Mouse (Mus musculus): ENCODE results near the gene Fance.

Gene Fance

DNA sequence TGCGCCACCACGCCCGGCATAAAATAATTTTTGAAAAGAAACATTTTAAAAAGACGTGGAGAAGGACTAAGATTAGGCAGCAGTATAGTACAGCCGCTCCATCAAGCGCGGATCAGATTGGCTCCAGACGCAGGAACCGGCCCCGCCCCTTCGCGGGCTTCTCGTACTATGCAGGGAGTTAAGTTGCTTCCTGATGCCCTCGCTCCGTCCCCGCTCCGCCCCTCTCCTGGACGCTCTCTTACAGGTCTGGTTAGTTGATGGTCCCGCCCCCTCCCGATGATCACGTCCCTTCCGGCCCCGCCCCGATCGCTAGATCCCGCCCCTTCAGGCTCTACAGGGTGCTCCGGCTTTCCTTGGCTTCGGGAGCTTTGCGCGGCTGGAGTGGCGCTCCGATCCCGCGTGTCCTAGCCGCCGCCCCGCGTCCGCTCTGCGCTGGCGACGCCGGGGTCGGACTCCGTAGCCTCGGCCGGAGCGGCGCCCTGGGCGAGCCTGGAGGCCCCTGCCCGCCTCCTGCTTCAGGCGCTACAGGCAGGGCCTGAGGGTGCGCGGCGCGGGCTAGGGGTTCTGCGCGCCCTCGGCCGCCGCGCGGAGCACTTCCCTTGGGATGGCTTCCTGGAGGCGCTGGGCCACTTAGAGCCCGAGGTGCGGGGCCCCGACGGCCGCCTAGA is at the start of gene Fance:
Fance (plus strand) TSS at position 308 of the 668 bp plus-strand sequence.
- DNase-seq (ENCODE audit: low spot score in 2 of 2) = peak; percentile 88 to 92

DNA sequence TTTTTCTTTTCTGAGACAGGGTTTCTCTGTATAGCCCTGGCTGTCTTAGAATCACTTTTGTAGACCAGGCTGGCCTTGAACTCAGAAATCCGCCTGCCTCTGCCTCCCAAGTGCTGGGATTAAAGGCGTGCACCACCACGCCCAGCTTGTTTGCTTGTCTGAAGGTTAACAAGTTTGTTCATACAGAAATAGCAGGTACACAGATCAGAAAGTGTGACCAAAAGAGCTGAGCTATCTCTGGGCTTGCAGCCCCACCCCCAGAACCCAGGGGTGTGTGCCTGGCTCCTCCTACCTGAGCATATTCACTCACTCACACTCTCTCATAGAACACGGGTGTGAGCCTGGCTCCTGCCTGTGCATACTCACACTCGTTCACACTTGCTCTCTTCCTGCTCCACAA is 46.1 kb upstream of the Fance start:
- DNase-seq (ENCODE audit: low spot score in 2 of 2) = no peak

- DNase-seq (ENCODE audit: low spot score in 2 of 2) = no peak
Measured at GRCm38 (mm10) chr17:28270165-28270564, 43.2 kb upstream of the Fance start.

DNA sequence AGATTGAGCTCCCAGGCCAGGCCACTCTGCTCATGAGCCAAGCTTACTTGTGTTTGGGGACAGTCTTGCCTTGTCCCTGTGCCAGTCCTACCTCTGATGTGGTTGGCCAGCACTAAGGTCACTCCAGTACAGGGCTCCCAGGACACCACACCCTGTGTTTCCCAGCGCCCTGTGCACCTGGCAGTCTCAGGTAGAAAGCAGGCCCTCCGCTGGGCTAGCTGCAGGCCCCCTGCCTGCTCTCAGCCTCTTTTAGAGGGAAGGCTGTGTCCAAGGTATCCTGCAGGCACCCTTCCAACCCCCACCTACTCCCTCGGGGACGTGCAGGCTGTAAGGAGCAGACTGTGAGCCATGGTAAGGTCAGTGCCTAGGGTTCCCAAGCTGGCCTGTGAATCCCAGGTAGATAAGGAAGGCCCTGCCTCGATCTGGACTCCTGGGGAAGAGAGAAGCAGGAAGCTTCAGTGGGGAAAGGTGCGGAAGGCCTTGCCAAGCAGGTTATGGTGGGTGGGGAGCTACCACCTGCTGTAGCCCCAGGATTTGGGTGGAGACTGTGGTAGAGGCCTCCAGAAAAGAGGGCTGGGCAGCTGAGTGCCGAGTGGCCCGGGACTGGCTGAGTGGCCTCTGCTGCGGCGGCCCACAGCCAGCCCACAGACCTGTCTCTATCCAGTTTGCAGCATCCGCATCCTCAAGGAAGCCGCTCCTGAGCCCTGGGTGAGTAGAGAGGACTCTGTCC is 41.6 kb upstream of the Fance start:
- DNase-seq (ENCODE audit: low spot score in 2 of 2) = no peak

- no peak for DNase-seq (ENCODE audit: low spot score in 2 of 2)
Measured at GRCm38 (mm10) chr17:28272281-28272680, 41.0 kb upstream of the Fance start.

DNA sequence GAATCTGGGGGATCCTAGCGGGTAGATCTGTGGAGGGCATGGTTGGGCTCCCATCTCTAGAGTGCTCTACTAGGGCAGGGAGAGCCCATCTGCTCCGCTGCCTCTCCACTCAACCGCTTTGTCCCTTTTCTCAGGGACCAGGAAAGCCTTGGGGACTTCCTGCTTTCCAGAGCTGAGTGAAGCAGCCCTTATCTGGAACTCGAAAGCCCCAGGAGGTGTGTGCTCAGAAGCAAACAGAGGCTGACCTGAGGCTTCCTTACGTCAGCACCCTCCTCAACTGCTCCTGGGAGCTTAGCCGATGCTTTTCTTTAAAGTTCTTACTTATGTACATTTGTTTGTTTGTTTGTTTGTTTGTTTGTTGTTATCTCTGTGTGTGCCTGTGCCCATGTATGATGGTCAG is 40.5 kb upstream of the Fance start:
- DNase-seq (ENCODE audit: low spot score in 2 of 2) = no peak

DNA sequence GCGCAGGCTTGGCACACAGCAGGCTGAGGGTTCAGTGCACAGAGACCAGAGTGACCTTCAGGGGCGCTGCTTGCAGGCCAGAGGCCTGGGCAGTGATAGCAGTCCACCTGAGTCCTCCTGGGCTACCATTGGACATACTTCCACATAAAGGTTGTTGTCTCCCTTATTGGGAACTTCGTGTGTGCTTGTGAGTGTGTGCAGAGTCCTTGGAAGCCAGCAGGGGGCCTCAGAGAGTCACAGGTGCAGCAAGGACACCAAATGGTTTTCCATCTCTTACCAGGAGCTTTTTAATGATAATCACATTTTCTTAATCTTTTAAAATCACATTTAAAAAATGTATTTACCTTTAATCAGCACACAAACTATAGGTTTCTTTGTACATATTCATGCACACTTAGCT is 38.6 kb upstream of the Fance start:
- no peak for DNase-seq (ENCODE audit: low spot score in 2 of 2)

- no peak for DNase-seq (ENCODE audit: low spot score in 2 of 2)
Measured at GRCm38 (mm10) chr17:28277226-28277625, 36.1 kb upstream of the Fance start.

DNA sequence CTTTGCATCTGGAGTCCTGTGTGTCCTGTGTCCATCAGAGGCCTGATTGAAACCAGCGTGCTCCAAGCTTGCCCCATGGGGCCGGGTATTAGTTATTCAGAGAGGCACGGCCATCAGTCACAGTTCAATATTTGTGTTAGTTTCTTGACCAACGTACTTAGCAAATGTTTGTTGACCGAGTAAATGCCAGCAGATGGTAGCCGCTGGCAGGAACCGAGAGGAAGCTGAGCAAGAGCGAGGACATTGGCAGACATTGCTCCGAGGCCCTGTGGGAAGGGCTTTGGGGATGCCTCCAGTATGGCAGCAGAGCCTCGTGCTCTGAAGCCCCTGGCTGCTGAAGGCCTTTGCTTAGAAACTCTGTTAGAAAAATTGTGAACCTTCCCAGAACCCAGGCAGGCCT is 35.6 kb upstream of the Fance start:
- no peak for DNase-seq (ENCODE audit: low spot score in 2 of 2)

DNA sequence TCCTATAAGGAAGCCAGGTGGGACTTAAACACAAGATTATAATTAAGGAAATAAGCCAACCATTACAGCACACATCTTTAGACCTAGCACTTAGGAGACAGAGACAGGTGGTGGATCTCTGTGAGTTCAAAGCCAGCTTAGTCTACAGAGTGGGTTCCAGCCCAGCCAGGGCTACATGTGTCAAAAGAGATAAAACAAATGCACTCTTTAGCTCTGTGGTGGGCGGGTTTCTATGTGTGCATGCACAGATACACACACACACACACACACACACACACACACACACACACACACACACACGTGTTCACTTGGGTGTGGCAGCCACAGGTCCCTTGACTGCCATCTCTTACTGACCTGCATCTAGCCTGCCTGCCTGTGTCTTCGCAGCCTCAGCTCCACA is 35.2 kb upstream of the Fance start:
- no peak for DNase-seq (ENCODE audit: low spot score in 2 of 2)

GRCm38 (mm10) chr17:28279236-28279635 is 34.1 kb upstream of the Fance start:
- no peak for DNase-seq (ENCODE audit: low spot score in 2 of 2)

GRCm38 (mm10) chr17:28279780-28280422 is 33.4 kb upstream of the Fance start:
- DNase-seq (ENCODE audit: low spot score in 2 of 2) = no peak

GRCm38 (mm10) chr17:28280423-28280800 is 32.9 kb upstream of the Fance start:
- no peak for DNase-seq (ENCODE audit: low spot score in 2 of 2)

GRCm38 (mm10) chr17:28280831-28281377 is 32.4 kb upstream of the Fance start:
- DNase-seq (ENCODE audit: low spot score in 2 of 2) = no peak

GRCm38 (mm10) chr17:28281866-28282441 is 31.4 kb upstream of the Fance start:
- DNase-seq (ENCODE audit: low spot score in 2 of 2) = no peak

- DNase-seq (ENCODE audit: low spot score in 2 of 2) = no peak
Measured at GRCm38 (mm10) chr17:28283199-28283598, 30.1 kb upstream of the Fance start.

- DNase-seq (ENCODE audit: low spot score in 2 of 2) = no peak
Measured at GRCm38 (mm10) chr17:28286133-28286532, 27.2 kb upstream of the Fance start.

DNA sequence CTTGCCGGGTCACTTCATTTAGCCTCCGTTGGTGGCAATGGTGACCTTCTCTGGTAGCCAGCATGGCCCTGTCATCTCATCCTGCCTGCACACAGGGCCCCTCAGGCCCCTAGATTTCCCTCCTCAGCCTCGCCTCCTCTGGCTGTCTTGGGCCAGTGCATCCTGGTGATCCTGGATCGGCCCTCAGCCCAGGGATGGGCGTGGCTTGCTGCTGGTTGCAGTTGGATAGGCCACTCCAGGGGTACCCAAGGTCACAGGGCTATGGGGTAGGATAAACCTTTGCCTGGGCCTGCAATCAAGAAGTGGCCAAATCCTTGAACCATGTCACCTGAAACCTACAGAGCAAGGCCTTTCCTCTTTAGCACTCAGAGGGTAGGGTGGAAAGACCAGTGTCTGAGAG is 26.4 kb upstream of the Fance start:
- DNase-seq (ENCODE audit: low spot score in 2 of 2) = no peak

GRCm38 (mm10) chr17:28287578-28287977 is 25.7 kb upstream of the Fance start:
- no peak for DNase-seq (ENCODE audit: low spot score in 2 of 2)

DNA sequence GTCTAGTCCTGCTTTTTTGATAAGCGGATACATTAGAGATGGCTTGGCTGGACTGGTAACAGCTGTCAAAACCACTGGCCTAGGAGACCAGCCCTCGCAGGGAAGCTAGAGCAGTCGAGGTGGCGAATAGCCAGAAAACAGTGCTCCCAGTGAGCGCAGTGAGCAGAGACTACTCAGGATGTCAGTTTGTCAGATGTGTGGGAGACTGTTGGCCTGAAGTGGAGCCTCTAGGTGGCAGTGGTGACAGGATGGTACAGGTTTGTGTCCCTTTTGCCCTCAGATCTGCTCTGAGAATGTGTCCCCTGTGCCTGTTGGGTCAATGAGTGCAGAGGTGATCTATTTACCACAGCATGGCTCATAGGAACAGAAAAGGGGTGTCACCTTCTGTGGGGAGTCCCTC is 25.3 kb upstream of the Fance start:
- no peak for DNase-seq (ENCODE audit: low spot score in 2 of 2)

- DNase-seq (ENCODE audit: low spot score in 2 of 2) = peak in 1 of 2 experiments; percentile 14
Measured at GRCm38 (mm10) chr17:28290262-28290661, 23.1 kb upstream of the Fance start.

DNA sequence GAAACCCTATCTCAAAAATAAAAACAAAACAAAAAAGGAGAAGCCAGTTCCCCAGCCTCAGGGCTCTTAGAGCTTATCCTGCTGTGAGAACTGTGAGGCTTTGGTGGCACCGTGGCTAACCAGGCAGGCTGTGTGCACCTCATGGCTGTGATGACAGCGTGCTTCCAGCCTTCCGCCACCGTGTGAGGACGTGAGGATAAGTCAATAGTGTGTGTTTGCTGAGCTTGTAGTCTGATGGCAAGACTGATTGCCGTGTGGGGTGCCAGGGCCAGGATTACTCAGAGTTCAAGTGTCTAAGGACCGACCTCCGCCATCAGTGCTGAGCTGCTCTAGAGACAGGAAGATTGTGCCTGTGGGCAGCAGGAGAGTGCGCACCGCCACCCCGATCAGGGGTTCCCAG is 22.6 kb upstream of the Fance start:
- no peak for DNase-seq (ENCODE audit: low spot score in 2 of 2)
